Comparison of ENCODE assay signal across 31 mouse cellular contexts in the genomic region with DNA sequence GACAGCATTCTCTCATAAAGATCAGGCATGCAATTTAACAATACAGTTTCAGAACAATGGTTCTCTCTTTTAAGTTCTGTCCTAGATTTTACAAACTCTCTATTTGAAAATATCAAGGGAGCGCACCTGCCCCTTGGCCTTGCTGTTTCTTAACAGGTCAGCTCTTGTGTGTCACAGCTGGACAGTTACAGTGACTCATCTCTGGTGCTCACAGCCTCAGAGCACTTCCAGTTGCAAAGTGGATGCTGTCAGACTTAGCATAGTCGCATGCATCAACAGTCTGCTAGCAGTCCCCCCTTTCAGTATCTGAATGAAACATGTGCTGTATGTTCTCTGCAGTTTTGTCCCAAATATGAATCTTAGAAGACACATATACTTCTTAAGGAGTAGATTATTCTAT. TPM values are rescaled to one million over a fixed set of nuclear protein-coding genes. Genes with fewer than 3 reads are reported as not detected.
DNase-seq lines count a peak whose midpoint lies in the region; ATAC-seq and TF ChIP-seq lines count a peak whose summit lies in the region.
"Had no signal": no experiment of that assay in that cellular context is flagged by ENCODE, and none has a peak within 500 bp of the region (broad histone marks: within the 10 kb centered on the region; RNA-seq: fewer than 3 reads in every experiment).

No protein-coding gene starts in this region.

- TF ChIP-seq CTCF in C2C12 (IDR thresholded peaks at IDR 0.05; ENCODE audit: control insufficient read depth, insufficient read depth, insufficient read length), result no peak
- TF ChIP-seq CTCF in Patski (IDR thresholded peaks at IDR 0.05), result no peak

- no peaks in the 10 kb centered on the region for H3K79me2 ChIP-seq in C2C12 (ENCODE audit: control insufficient read depth, insufficient read depth)

- H3K4me1 ChIP-seq in forebrain, embryonic 13.5 days, result no peaks in the 10 kb centered on the region
- H3K4me1 ChIP-seq: embryonic facial prominence, embryonic 10.5 days; embryonic facial prominence, embryonic 13.5 days; forebrain, embryonic 10.5 days; heart, embryonic 12.5 days; heart, embryonic 15.5 days; hindbrain, embryonic 10.5 days; hindbrain, embryonic 13.5 days; intestine, embryonic 15.5 days; kidney, embryonic 15.5 days had no signal

- ATAC-seq in Patski, result peak; percentile 93
- ATAC-seq in forebrain, embryonic 13.5 days, result no peak
- ATAC-seq: activated CD4-positive, CD25-positive, alpha-beta regulatory T cell, adult 4 months; forebrain, embryonic 14.5 days; forebrain, postnatal 0 days; hindbrain, embryonic 16.5 days; intestine, embryonic 15.5 days had no signal

- POLR2A ChIA-PET in Patski (lab: Charles Lee), result no interaction called here

- no peak overlapping the region for H3K9ac ChIP-seq in forebrain, embryonic 13.5 days
- H3K9ac ChIP-seq: embryonic facial prominence, embryonic 13.5 days; forebrain, postnatal 0 days; heart, embryonic 12.5 days; heart, embryonic 15.5 days; hindbrain, embryonic 13.5 days; intestine, embryonic 15.5 days; kidney, embryonic 15.5 days had no signal

- H3K4me2 ChIP-seq in forebrain, embryonic 13.5 days, result no peak overlapping the region
- H3K4me2 ChIP-seq: embryonic facial prominence, embryonic 13.5 days; heart, embryonic 12.5 days; heart, embryonic 15.5 days; hindbrain, embryonic 13.5 days; intestine, embryonic 15.5 days; kidney, embryonic 15.5 days had no signal

- 90% methylated on average over 2 of the region's 2 CpGs for WGBS in forebrain, embryonic 13.5 days

- peak; percentile 10 to 18 for DNase-seq in adrenal gland, postnatal 36 days
- no peak for DNase-seq in adrenal gland, postnatal 25 days
- DNase-seq in Patski (ENCODE audit: low read depth, low spot score), result no peak
- DNase-seq in cerebellum, adult 11-12 months, result no peak
- DNase-seq: adrenal gland, adult 8-10 months; cerebellum, adult 18-20 months; cerebellum, adult 9-10 months; cerebellum, postnatal 14 days; forebrain, postnatal 0 days; gastrocnemius, postnatal 25 days; heart, adult 18-20 months; heart, postnatal 10 days; heart, postnatal 36 days; kidney, adult 11 months; kidney, adult 8-10 months had no signal

- H3K27ac ChIP-seq in forebrain, embryonic 13.5 days, result no peak overlapping the region
- H3K27ac ChIP-seq: embryonic facial prominence, embryonic 10.5 days; embryonic facial prominence, embryonic 13.5 days; forebrain, embryonic 10.5 days; heart, embryonic 15.5 days; hindbrain, embryonic 10.5 days; hindbrain, embryonic 13.5 days; intestine, embryonic 15.5 days; kidney, embryonic 15.5 days had no signal

- in situ Hi-C loops in Patski (cut with MboI; ENCODE audit: low pct_unique_long_range_greater_than_20kb), result no loop called here

- no peaks in the 10 kb centered on the region for H3K27me3 ChIP-seq in C2C12 (ENCODE audit: control insufficient read depth, insufficient read depth, insufficient read length)
- peaks cover 2% of the 10 kb centered on the region for H3K27me3 ChIP-seq in Patski
- no peaks in the 10 kb centered on the region for H3K27me3 ChIP-seq in forebrain, embryonic 13.5 days
- H3K27me3 ChIP-seq: embryonic facial prominence, embryonic 13.5 days; heart, embryonic 12.5 days; heart, embryonic 15.5 days; hindbrain, embryonic 13.5 days; intestine, embryonic 15.5 days; kidney, embryonic 15.5 days had no signal

- no peaks in the 10 kb centered on the region for H3K36me3 ChIP-seq in C2C12 (ENCODE audit: control insufficient read depth, insufficient read depth)
- no peaks in the 10 kb centered on the region for H3K36me3 ChIP-seq in forebrain, embryonic 13.5 days (ENCODE audit: poor library complexity, severe bottlenecking)
- H3K36me3 ChIP-seq: embryonic facial prominence, embryonic 10.5 days; embryonic facial prominence, embryonic 13.5 days; forebrain, embryonic 10.5 days; G1E; heart, embryonic 12.5 days; heart, embryonic 15.5 days; hindbrain, embryonic 10.5 days; hindbrain, embryonic 13.5 days; intestine, embryonic 15.5 days; kidney, embryonic 15.5 days had no signal

- no peak overlapping the region for H3K4me3 ChIP-seq in C2C12 (ENCODE audit: insufficient read depth, poor library complexity, severe bottlenecking)
- no peak overlapping the region for H3K4me3 ChIP-seq in forebrain, embryonic 13.5 days
- H3K4me3 ChIP-seq: embryonic facial prominence, embryonic 10.5 days; embryonic facial prominence, embryonic 13.5 days; erythroblast, embryonic 14.5 days; forebrain, embryonic 10.5 days; heart, embryonic 12.5 days; heart, embryonic 15.5 days; hindbrain, embryonic 10.5 days; hindbrain, embryonic 13.5 days; intestine, embryonic 15.5 days; kidney, embryonic 15.5 days had no signal

- CTCF ChIA-PET in Patski (lab: Charles Lee), result no interaction called here

- no peak overlapping the region for H3ac ChIP-seq in C2C12 (ENCODE audit: control insufficient read depth, insufficient read length, low read depth)

- H3K9me3 ChIP-seq in forebrain, embryonic 13.5 days (replicated peaks), result 0 out of 2 replicates have a peak, but pooled peaks cover 5% of the 10 kb centered on the region
- H3K9me3 ChIP-seq: embryonic facial prominence, embryonic 10.5 days; embryonic facial prominence, embryonic 13.5 days; forebrain, embryonic 10.5 days; heart, embryonic 15.5 days; hindbrain, embryonic 10.5 days; intestine, embryonic 15.5 days; kidney, embryonic 15.5 days had no signal

- H3K79me3 ChIP-seq in C2C12 (ENCODE audit: low read depth), result no peaks in the 10 kb centered on the region

TF ChIP-seq in C2C12, 6 proteins besides CTCF, POLR2A, EP300 and RAD21:
- peak; percentile 10 for TF ChIP-seq MYOD1 (IDR thresholded peaks at IDR 0.05; ENCODE audit: control insufficient read depth, insufficient read length, low read depth)
- TF ChIP-seq MAX (IDR thresholded peaks at IDR 0.05), result no peak
- no peak for TF ChIP-seq USF1 (IDR thresholded peaks at IDR 0.05; ENCODE audit: low read depth)

RNA-seq across cellular contexts. Expression of a gene that starts 26.3 kb away (rescaled TPM):
- 10 to 100 TPM; 35.6 to 43.2 TPM for total RNA-seq in adrenal gland, postnatal 36 days (2021)
- 29.3 and 44.1 TPM in 2 replicates for total RNA-seq in adrenal gland, postnatal 25 days (2021)
- polyA plus RNA-seq in C2C12 (2012; fragmentation: generic; extraction: Trizol) (59.9 TPM), Patski (2021) (27.0 TPM)
- 6.7 and 7.5 TPM in 2 replicates for polyA plus RNA-seq in forebrain, embryonic 13.5 days (2015; fragmentation: Nextera tagmentation; extraction: Ambion mirVana)
- polyA plus RNA-seq: G1E had no signal

RNA-seq across cellular contexts. Expression of a gene that starts 53.9 kb away (rescaled TPM):
- total RNA-seq in adrenal gland, postnatal 36 days (2021), result 100 to 1,000 TPM; 120 to 128 TPM
- total RNA-seq in adrenal gland, postnatal 25 days (2021), result 107 and 111 TPM in 2 replicates
- 117 TPM for polyA plus RNA-seq in C2C12 (2012; fragmentation: generic; extraction: Trizol)
- 142 TPM for polyA plus RNA-seq in Patski (2021)
- 194 and 206 TPM in 2 replicates for polyA plus RNA-seq in forebrain, embryonic 13.5 days (2015; fragmentation: Nextera tagmentation; extraction: Ambion mirVana)

Comparison
In these comparisons a context has a peak if more than half of its experiments do, and no peak if none do; other contexts are left out.
1. DNase-seq: peak in adrenal gland, postnatal 36 days (2 of 2); none in adrenal gland, postnatal 25 days (single experiment), Patski (single experiment) and cerebellum, adult 11-12 months (single experiment).